Mouse (Mus musculus) ovary, postnatal 36 days (tissue): ENCODE results near the gene Slc22a7.

Source experiments
- DNase-seq: peaks from one replicate; pipeline ENCODE4 v3.0.0; 2022; ENCODE audit warnings: low spot score, mixed read lengths

Slc22a7 gene

GRCm38 (mm10) chr17:46438298-46438873 lies at the start of gene Slc22a7:
Gene Slc22a7 (minus strand): TSS chr17:46438457.
- no peak for DNase-seq

GRCm38 (mm10) chr17:46487431-46487830 lies 49.2 kb upstream of the Slc22a7 start, which contains the start of gene Ttbk1:
Gene Ttbk1 (minus strand): TSS chr17:46487675.
- DNase-seq, result no peak

GRCm38 (mm10) chr17:46486995-46487394 lies 48.7 kb upstream of the Slc22a7 start:
- no peak for DNase-seq

- DNase-seq, result no peak
These were observed 46.2 kb upstream of the Slc22a7 start for GRCm38 (mm10) chr17:46484461-46484875.

- no peak for DNase-seq
These were observed 45.8 kb upstream of the Slc22a7 start for GRCm38 (mm10) chr17:46484021-46484431.

GRCm38 (mm10) chr17:46483561-46484001 lies 45.3 kb upstream of the Slc22a7 start:
- DNase-seq, result peak; percentile 36

GRCm38 (mm10) chr17:46477286-46477685 lies 39.0 kb upstream of the Slc22a7 start:
- DNase-seq, result no peak

- DNase-seq, result no peak
These were observed 38.3 kb upstream of the Slc22a7 start for GRCm38 (mm10) chr17:46476601-46477000.

- no peak for DNase-seq
These were observed 29.6 kb upstream of the Slc22a7 start for GRCm38 (mm10) chr17:46467830-46468229.

- no peak for DNase-seq
These were observed 24.0 kb upstream of the Slc22a7 start for GRCm38 (mm10) chr17:46462226-46462625.

- no peak for DNase-seq
These were observed 23.1 kb upstream of the Slc22a7 start for GRCm38 (mm10) chr17:46461347-46461746.

- no peak for DNase-seq
These were observed 22.4 kb upstream of the Slc22a7 start for GRCm38 (mm10) chr17:46460673-46461072.

GRCm38 (mm10) chr17:46458439-46458838 lies 20.2 kb upstream of the Slc22a7 start:
- DNase-seq, result no peak

- DNase-seq, result peak; percentile 51
These were observed 19.5 kb upstream of the Slc22a7 start for GRCm38 (mm10) chr17:46457791-46458190.

GRCm38 (mm10) chr17:46455110-46455691 lies 16.9 kb upstream of the Slc22a7 start:
- peak; percentile 37 for DNase-seq

GRCm38 (mm10) chr17:46454539-46454938 lies 16.3 kb upstream of the Slc22a7 start:
- no peak for DNase-seq

- DNase-seq, result no peak
These were observed 15.7 kb upstream of the Slc22a7 start for GRCm38 (mm10) chr17:46453970-46454411.

GRCm38 (mm10) chr17:46453302-46453948 lies 15.2 kb upstream of the Slc22a7 start:
- DNase-seq, result no peak

GRCm38 (mm10) chr17:46452683-46453082 lies 14.4 kb upstream of the Slc22a7 start:
- no peak for DNase-seq

- DNase-seq, result no peak
These were observed 8.0 kb upstream of the Slc22a7 start for GRCm38 (mm10) chr17:46446264-46446663.

- DNase-seq, result no peak
These were observed 6.8 kb upstream of the Slc22a7 start for GRCm38 (mm10) chr17:46444839-46445579.

- DNase-seq, result no peak
These were observed 919 bp upstream of the Slc22a7 start for GRCm38 (mm10) chr17:46439176-46439575.
